In the genomic region with DNA sequence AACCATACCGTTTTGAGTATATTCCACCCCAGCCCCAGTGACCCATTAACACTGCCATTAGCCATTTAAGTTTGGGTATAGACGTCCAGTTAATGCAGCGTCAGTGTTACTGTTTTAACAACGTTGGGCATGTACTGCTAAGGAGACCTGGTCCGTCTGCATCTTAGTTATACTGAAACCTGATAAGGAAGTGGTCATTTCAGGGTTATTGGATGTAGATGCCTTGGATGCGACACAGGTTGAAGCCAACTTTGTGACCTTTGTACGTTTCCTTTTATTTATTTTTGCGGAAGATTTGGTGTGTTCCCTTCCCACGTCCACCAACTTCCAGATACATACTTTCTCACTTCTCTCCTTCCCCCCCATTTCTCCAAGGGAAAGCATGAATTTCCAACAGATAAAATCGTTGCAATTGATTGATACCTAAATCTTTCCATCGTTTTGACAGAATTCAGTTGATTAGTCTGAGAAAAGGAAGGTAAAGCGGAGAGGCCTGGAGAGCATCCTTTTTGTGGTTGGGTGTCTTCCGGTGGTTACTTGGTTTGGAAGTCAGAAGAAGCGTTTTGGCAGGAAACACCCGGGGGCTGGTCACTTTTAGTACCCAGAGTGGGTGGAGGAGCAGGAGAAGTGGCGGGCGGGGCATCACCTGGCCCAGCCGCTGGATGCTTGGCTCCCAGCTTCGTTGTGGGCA, we compare ENCODE assay signal across 8 mouse cellular contexts. TPM values are rescaled to one million over a fixed set of nuclear protein-coding genes. Genes with fewer than 3 reads are reported as not detected.
DNase-seq lines count a peak whose midpoint lies in the region; ATAC-seq and TF ChIP-seq lines count a peak whose summit lies in the region.

No protein-coding gene starts in this region.

- peaks cover 9% of the 10 kb centered on the region for H3K79me2 ChIP-seq in MEL (ENCODE audit: control insufficient read depth, insufficient read depth, low read length, poor library complexity)

- peak overlapping the region; percentile 89 for H3K4me2 ChIP-seq in heart, embryonic 15.5 days
- peak overlapping the region; percentile 77 for H3K4me2 ChIP-seq in hindbrain, embryonic 13.5 days
- H3K4me2 ChIP-seq in midbrain, embryonic 14.5 days (ENCODE audit: low read length): peak overlapping the region; percentile 66

- peak overlapping the region; percentile 71 for H3K4me3 ChIP-seq in heart, embryonic 15.5 days
- H3K4me3 ChIP-seq in MEL (ENCODE audit: control insufficient read depth in 1 of 2, insufficient read depth in 1 of 2, low read depth in 2 of 2, low read length in 2 of 2): peak overlapping the region; percentile 72 to 90
- peak overlapping the region; percentile 76 for H3K4me3 ChIP-seq in hindbrain, embryonic 13.5 days
- peak overlapping the region; percentile 78 for H3K4me3 ChIP-seq in midbrain, embryonic 14.5 days (replicated peaks; ENCODE audit: low read depth, low read length)

- H3K9me3 ChIP-seq in heart, embryonic 15.5 days (replicated peaks): no peaks in the 10 kb centered on the region
- H3K9me3 ChIP-seq in MEL (replicated peaks; ENCODE audit: insufficient read depth, low read length): no peaks in the 10 kb centered on the region
- no peaks in the 10 kb centered on the region for H3K9me3 ChIP-seq in hindbrain, embryonic 13.5 days
- H3K9me3 ChIP-seq in midbrain, embryonic 14.5 days (ENCODE audit: control insufficient read depth, low read length): no peaks in the 10 kb centered on the region

- no peak for DNase-seq in heart, postnatal 4 days
- no peak for DNase-seq in MEL (ENCODE audit: low read depth, low spot score)
- DNase-seq in midbrain, embryonic 14.5 days: peak; percentile 29
- no peak for DNase-seq in layer of hippocampus, postnatal 10 days (ENCODE audit: low spot score in 2 of 2)
- no peak for DNase-seq in right cerebral cortex, postnatal 14 days
- no peak for DNase-seq in cerebellum, postnatal 10 days

- no peak for ATAC-seq in heart, embryonic 15.5 days (replicated peaks; ENCODE audit: insufficient number of reproducible peaks, insufficient read depth, low FRiP score, low read depth)
- ATAC-seq in hindbrain, embryonic 13.5 days (ENCODE audit: low FRiP score): no peak
- ATAC-seq in midbrain, embryonic 14.5 days (ENCODE audit: low FRiP score, low TSS enrichment): no peak

- TF ChIP-seq POLR2A in MEL (IDR thresholded peaks at IDR 0.05; ENCODE audit: control insufficient read depth in 1 of 2, insufficient read depth in 1 of 2, low read depth in 1 of 2, low read length in 2 of 2, poor library complexity in 1 of 2): peak in 1 of 2 experiments; percentile 65; a peak in 1 of 4 replicates

- no peaks in the 10 kb centered on the region for H3K27me3 ChIP-seq in heart, embryonic 15.5 days
- H3K27me3 ChIP-seq in MEL (ENCODE audit: control insufficient read depth in 1 of 2, insufficient read depth in 2 of 2, low read length in 2 of 2): no peaks in the 10 kb centered on the region
- H3K27me3 ChIP-seq in hindbrain, embryonic 13.5 days: no peaks in the 10 kb centered on the region
- no peaks in the 10 kb centered on the region for H3K27me3 ChIP-seq in midbrain, embryonic 14.5 days (ENCODE audit: control insufficient read depth, insufficient read depth, low read length)

- peak overlapping the region; percentile 74 for H3K27ac ChIP-seq in heart, embryonic 15.5 days
- H3K27ac ChIP-seq in MEL (ENCODE audit: control insufficient read depth, low read depth, low read length): peak overlapping the region; percentile 34
- peak overlapping the region; percentile 97 for H3K27ac ChIP-seq in hindbrain, embryonic 13.5 days
- peak overlapping the region; percentile 94 for H3K27ac ChIP-seq in midbrain, embryonic 14.5 days (replicated peaks; ENCODE audit: low read depth, low read length)

- TF ChIP-seq EP300 in MEL (IDR thresholded peaks at IDR 0.05; ENCODE audit: low read depth in 1 of 2, low read length in 2 of 2): no peak

- H3K9ac ChIP-seq in heart, embryonic 15.5 days: peak overlapping the region; percentile 77
- peak overlapping the region; percentile 65 for H3K9ac ChIP-seq in MEL (ENCODE audit: control insufficient read depth, low read depth, low read length, poor library complexity, severe bottlenecking)
- H3K9ac ChIP-seq in hindbrain, embryonic 13.5 days: peak overlapping the region; percentile 89
- H3K9ac ChIP-seq in midbrain, embryonic 14.5 days (replicated peaks; ENCODE audit: low read length): peak overlapping the region; percentile 69

- peaks cover 38% of the 10 kb centered on the region for H3K4me1 ChIP-seq in heart, embryonic 15.5 days (replicated peaks)
- peaks cover 9 to 20% of the 10 kb centered on the region in 2 experiments for H3K4me1 ChIP-seq in MEL (ENCODE audit: control insufficient read depth in 1 of 2, insufficient read depth in 2 of 2, low read length in 2 of 2)
- peaks cover 61% of the 10 kb centered on the region for H3K4me1 ChIP-seq in hindbrain, embryonic 13.5 days (replicated peaks)
- peaks cover 30% of the 10 kb centered on the region for H3K4me1 ChIP-seq in midbrain, embryonic 14.5 days (ENCODE audit: control insufficient read depth, insufficient read depth, low read length)

- TF ChIP-seq CTCF in MEL (IDR thresholded peaks at IDR 0.05 in 2 of 3, conservative IDR thresholded peaks at IDR 0.05 in 1 of 3; ENCODE audit: control insufficient read depth in 1 of 3, insufficient read depth in 1 of 3, low read depth in 2 of 3, low read length in 3 of 3, poor library complexity in 1 of 3, severe bottlenecking in 1 of 3): no peak

- TF ChIP-seq RAD21 in MEL (IDR thresholded peaks at IDR 0.05; ENCODE audit: low read depth, low read length): no peak

- WGBS in heart, embryonic 15.5 days: 10% methylated on average over 19 of the region's 19 CpGs
- WGBS in hindbrain, embryonic 13.5 days: 10% methylated on average over 19 of the region's 19 CpGs
- WGBS in midbrain, embryonic 14.5 days: 9% methylated on average over 19 of the region's 19 CpGs

- no peaks in the 10 kb centered on the region for H3K36me3 ChIP-seq in heart, embryonic 15.5 days
- peaks cover 0 to 18% of the 10 kb centered on the region in 2 experiments; a peak in 2 of 4 replicates for H3K36me3 ChIP-seq in MEL (ENCODE audit: control insufficient read depth in 1 of 2, insufficient read depth in 2 of 2, low read length in 2 of 2)
- no peaks in the 10 kb centered on the region for H3K36me3 ChIP-seq in hindbrain, embryonic 13.5 days
- no peaks in the 10 kb centered on the region for H3K36me3 ChIP-seq in midbrain, embryonic 14.5 days (ENCODE audit: control insufficient read depth, insufficient read depth, low read length)

TF ChIP-seq in MEL, 35 proteins besides CTCF, POLR2A, EP300 and RAD21:
- 0 out of 2 replicates have a peak, but pooled peaks have one; percentile 5 for TF ChIP-seq NELFE (IDR thresholded peaks at IDR 0.05; ENCODE audit: low read depth, low read length)
- TF ChIP-seq USF2 (IDR thresholded peaks at IDR 0.05; ENCODE audit: borderline replicate concordance in 1 of 2, insufficient read depth in 1 of 2, low read depth in 1 of 2, low read length in 2 of 2): no peak

RNA-seq across cellular contexts. Expression of a gene that starts 20.4 kb away (rescaled TPM):
- polyA plus RNA-seq in heart, embryonic 15.5 days (2015; fragmentation: Nextera tagmentation; extraction: Ambion mirVana): 14.1 and 16.2 TPM in 2 replicates
- 10 to 100 TPM; 17.1 to 17.5 TPM for total RNA-seq in heart, postnatal 4 days (2021)
- 2.4 and 2.5 TPM in 2 replicates for total RNA-seq in MEL (2012; rRNA removed)
- 1 to 10 TPM in 1 of 2 experiments, not detected in 1; 8.1 TPM for polyA plus RNA-seq in MEL (2012; ENCODE audit: insufficient read depth in 1 of 2, insufficient read length in 2 of 2, low read depth in 1 of 2, low replicate concordance in 2 of 2, missing spikeins in 1 of 2)
- polyA plus RNA-seq in hindbrain, embryonic 13.5 days (2015; fragmentation: Nextera tagmentation; extraction: Ambion mirVana): 28.2 and 31.4 TPM in 2 replicates
- 29.3 and 30.4 TPM in 2 replicates for polyA plus RNA-seq in midbrain, embryonic 14.5 days (2014; fragmentation: Nextera tagmentation; extraction: Ambion mirVana)
- total RNA-seq in layer of hippocampus, postnatal 10 days (2021): 10 to 100 TPM; 24.3 to 27.0 TPM

RNA-seq across cellular contexts. Expression of a gene that starts 34.6 kb away (rescaled TPM):
- 21.1 and 24.5 TPM in 2 replicates for polyA plus RNA-seq in heart, embryonic 15.5 days (2015; fragmentation: Nextera tagmentation; extraction: Ambion mirVana)
- 10 to 100 TPM; 23.7 to 24.0 TPM for total RNA-seq in heart, postnatal 4 days (2021)
- total RNA-seq in MEL (2012; rRNA removed): 39.6 and 43.5 TPM in 2 replicates
- 10 to 100 TPM in 1 of 2 experiments, not detected in 1; 38.4 TPM for polyA plus RNA-seq in MEL (2012; ENCODE audit: insufficient read depth in 1 of 2, insufficient read length in 2 of 2, low read depth in 1 of 2, low replicate concordance in 2 of 2, missing spikeins in 1 of 2)
- polyA plus RNA-seq in hindbrain, embryonic 13.5 days (2015; fragmentation: Nextera tagmentation; extraction: Ambion mirVana): 31.5 and 32.0 TPM in 2 replicates
- polyA plus RNA-seq in midbrain, embryonic 14.5 days (2014; fragmentation: Nextera tagmentation; extraction: Ambion mirVana): 33.2 and 35.8 TPM in 2 replicates
- total RNA-seq in layer of hippocampus, postnatal 10 days (2021): 10 to 100 TPM; 19.0 to 20.1 TPM

RNA-seq across cellular contexts. Expression of a gene that starts 50.6 kb away (rescaled TPM):
- 30.8 and 42.8 TPM in 2 replicates for polyA plus RNA-seq in heart, embryonic 15.5 days (2015; fragmentation: Nextera tagmentation; extraction: Ambion mirVana)
- total RNA-seq in heart, postnatal 4 days (2021): 10 to 100 TPM; 25.8 to 27.5 TPM
- total RNA-seq in MEL (2012; rRNA removed): 21.0 and 42.0 TPM in 2 replicates
- 10 to 100 TPM in 1 of 2 experiments, not detected in 1; 34.4 TPM for polyA plus RNA-seq in MEL (2012; ENCODE audit: insufficient read depth in 1 of 2, insufficient read length in 2 of 2, low read depth in 1 of 2, low replicate concordance in 2 of 2, missing spikeins in 1 of 2)
- 125 and 127 TPM in 2 replicates for polyA plus RNA-seq in hindbrain, embryonic 13.5 days (2015; fragmentation: Nextera tagmentation; extraction: Ambion mirVana)
- 68.4 and 103 TPM in 2 replicates for polyA plus RNA-seq in midbrain, embryonic 14.5 days (2014; fragmentation: Nextera tagmentation; extraction: Ambion mirVana)
- total RNA-seq in layer of hippocampus, postnatal 10 days (2021): 10 to 100 TPM; 47.8 to 48.9 TPM

Comparison
In these comparisons a context has a peak if more than half of its experiments do, and no peak if none do; other contexts are left out.
1. H3K27ac ChIP-seq: peak in every context shown above with its lines; median percentile 97 in hindbrain, embryonic 13.5 days; 94 in midbrain, embryonic 14.5 days; 74 in heart, embryonic 15.5 days; 34 in MEL.